Mouse (Mus musculus) midbrain, postnatal 0 days (tissue): ENCODE results near the gene Tnip3. TPM values are rescaled to one million over a fixed set of nuclear protein-coding genes. Genes with fewer than 3 reads are reported as not detected.

Source experiments
- ATAC-seq: fragments of 200-750 bp; cut with Nextera tagmentation; 2 replicates; pipeline ENCODE4 v1.8.0; 2017; ENCODE audit warnings: moderate number of reproducible peaks, mild to moderate bottlenecking, moderate TSS enrichment, moderate library complexity; ENCODE audit not compliant: low FRiP score
- DNase-seq: peaks from one replicate; pipeline ENCODE4 v3.0.0-alpha.2; 2015; ENCODE audit warnings: low spot score
- H3K27ac ChIP-seq: fragments of 300-500 bp; sonication (generic); 2 replicates; pipeline ENCODE4 v1.5.1; 2014; ENCODE audit warnings: low read depth, mild to moderate bottlenecking, low read length, mixed read lengths
- H3K27me3 ChIP-seq: fragments of 300-500 bp; sonication (generic); 2 replicates; pipeline ENCODE4 v1.6.1; 2014; ENCODE audit warnings: low read length, control low read depth, mixed read lengths; ENCODE audit not compliant: insufficient read depth
- H3K36me3 ChIP-seq: fragments of 300-500 bp; sonication (generic); 2 replicates; pipeline ENCODE4 v1.6.1; 2014; ENCODE audit warnings: low read length, control low read depth, mixed read lengths; ENCODE audit not compliant: insufficient read depth
- H3K4me1 ChIP-seq: fragments of 300-500 bp; sonication (generic); 2 replicates; pipeline ENCODE4 v1.6.1; 2014; ENCODE audit warnings: mild to moderate bottlenecking, control low read depth, antibody characterized with exemption, low read length, mixed read lengths; ENCODE audit not compliant: insufficient read depth
- H3K4me2 ChIP-seq: fragments of 300-500 bp; sonication (generic); 2 replicates; pipeline ENCODE4 v1.6.1; 2014; ENCODE audit warnings: low read depth, mild to moderate bottlenecking, low read length, mixed read lengths; ENCODE audit not compliant: poor library complexity, severe bottlenecking
- H3K4me3 ChIP-seq: fragments of 300-500 bp; sonication (generic); 2 replicates; pipeline ENCODE4 v1.5.1; 2014; ENCODE audit warnings: low read depth, mild to moderate bottlenecking, low read length, moderate library complexity
- H3K9ac ChIP-seq: fragments of 300-500 bp; sonication (generic); replicated peaks from 2 replicates; pipeline ENCODE4 v1.6.1; 2014; ENCODE audit warnings: mild to moderate bottlenecking, low read length, moderate library complexity, mixed read lengths; ENCODE audit not compliant: poor library complexity, severe bottlenecking
- H3K9me3 ChIP-seq: fragments of 300-500 bp; sonication (generic); 2 replicates; pipeline ENCODE4 v1.6.1; 2016; ENCODE audit warnings: low read length, control low read depth
- CTCF ChIP-seq: IDR thresholded peaks from 2 replicates; pipeline ENCODE4 v1.5.1; 2016; ENCODE audit warnings: antibody characterized with exemption, mild to moderate bottlenecking
- WGBS: fragments of 180-500 bp; shearing (Covaris S2); extraction: QIAGEN DNeasy Blood & Tissue Kit; methylation state at CpG from one replicate; pipeline ENCODE4 v1.1.7; 2014; 5-methylcytosine and 5-hydroxymethylcytosine counted together
- polyA plus RNA-seq: library from polyadenylated mRNA; unstranded; fragments of >200 nt; fragmentation: Nextera tagmentation; extraction: Ambion mirVana; gene quantifications from 2 replicates; pipeline ENCODE4 v1.2.1, GENCODE M21; 2015
- total RNA-seq: library from RNA; depleted of rRNA; stranded (reverse); fragments of >200 nt; gene quantifications from 2 replicates; pipeline ENCODE4 v1.2.3, GENCODE M21; 2014

Tnip3 gene
- total and polyA plus RNA-seq, 2 experiments from 2014 or later: not detected

- Histone ChIP-seq H3K4me3 (no peak overlapping the region), H3K27me3 (no peaks in the 10 kb centered on the region), H3K27ac (no peak overlapping the region), H3K9ac (no peak overlapping the region), H3K9me3 (no peaks in the 10 kb centered on the region), H3K36me3 (no peaks in the 10 kb centered on the region), H3K4me1 (no peaks in the 10 kb centered on the region), H3K4me2 (no peak overlapping the region)
- TF ChIP-seq CTCF: no peak
- ATAC-seq: no peak
- DNase-seq: no peak
- 43% methylated on average over 4 of the region's 4 CpGs for whole genome bisulfite sequencing
Observed at GRCm38 (mm10) chr6:65644110-65644509, 119.0 kb downstream of the Tnip3 start.

GRCm38 (mm10) chr6:65646408-65646807 is 121.3 kb downstream of the Tnip3 start:
- ATAC-seq (no peak), DNase-seq (no peak)
- Histone ChIP-seq H3K4me2 (no peak overlapping the region), H3K4me3 (no peak overlapping the region), H3K27ac (no peak overlapping the region), H3K27me3 (no peaks in the 10 kb centered on the region), H3K9me3 (no peaks in the 10 kb centered on the region), H3K36me3 (no peaks in the 10 kb centered on the region), H3K9ac (no peak overlapping the region), H3K4me1 (no peaks in the 10 kb centered on the region)
- TF ChIP-seq CTCF: no peak
- WGBS: 81% methylated on average over 3 of the region's 3 CpGs

- DNase-seq: no peak
- WGBS: 80% methylated on average over 6 of the region's 6 CpGs
- no peaks in the 10 kb centered on the region for H3K36me3 ChIP-seq
- TF ChIP-seq CTCF: no peak
- H3K9me3 ChIP-seq: no peaks in the 10 kb centered on the region
- no peak for ATAC-seq
- no peaks in the 10 kb centered on the region for H3K27me3 ChIP-seq
- no peaks in the 10 kb centered on the region for H3K4me1 ChIP-seq
- H3K9ac ChIP-seq: no peak overlapping the region
- H3K4me2 ChIP-seq: no peak overlapping the region
- no peak overlapping the region for H3K27ac ChIP-seq
- H3K4me3 ChIP-seq: no peak overlapping the region
Observed at GRCm38 (mm10) chr6:65647731-65648130, 122.6 kb downstream of the Tnip3 start.

GRCm38 (mm10) chr6:65651376-65651775 is 126.3 kb downstream of the Tnip3 start:
- DNase-seq (peak; percentile 84), ATAC-seq (no peak)
- Histone ChIP-seq H3K27me3 (no peaks in the 10 kb centered on the region), H3K4me3 (no peak overlapping the region), H3K27ac (no peak overlapping the region), H3K4me2 (no peak overlapping the region), H3K9ac (no peak overlapping the region), H3K9me3 (no peaks in the 10 kb centered on the region), H3K4me1 (no peaks in the 10 kb centered on the region), H3K36me3 (no peaks in the 10 kb centered on the region)
- peak; percentile 81 for TF ChIP-seq CTCF
- WGBS: 27% methylated on average over 4 of the region's 4 CpGs

GRCm38 (mm10) chr6:65661272-65661671 is 136.2 kb downstream of the Tnip3 start:
- ATAC-seq: no peak
- no peak for DNase-seq
- no peak overlapping the region for H3K27ac ChIP-seq
- H3K4me2 ChIP-seq: no peak overlapping the region
- H3K9ac ChIP-seq: no peak overlapping the region
- no peak for TF ChIP-seq CTCF
- no peaks in the 10 kb centered on the region for H3K9me3 ChIP-seq
- no peaks in the 10 kb centered on the region for H3K36me3 ChIP-seq
- H3K27me3 ChIP-seq: no peaks in the 10 kb centered on the region
- 84% methylated on average over 4 of the region's 4 CpGs for whole genome bisulfite sequencing
- H3K4me3 ChIP-seq: no peak overlapping the region
- no peaks in the 10 kb centered on the region for H3K4me1 ChIP-seq

GRCm38 (mm10) chr6:65662050-65662449 is 136.9 kb downstream of the Tnip3 start:
- DNase-seq: no peak
- Histone ChIP-seq H3K9me3 (no peaks in the 10 kb centered on the region), H3K9ac (no peak overlapping the region), H3K4me2 (no peak overlapping the region), H3K27ac (no peak overlapping the region), H3K27me3 (no peaks in the 10 kb centered on the region), H3K4me3 (no peak overlapping the region), H3K4me1 (no peaks in the 10 kb centered on the region), H3K36me3 (no peaks in the 10 kb centered on the region)
- 69% methylated on average over 2 of the region's 2 CpGs for WGBS
- ATAC-seq: no peak
- TF ChIP-seq CTCF: no peak
